Mouse (Mus musculus) kidney, adult 2 months (tissue): ENCODE measurements around the gene Epn2.

Experiments used
- CTCF ChIP-seq: fragments of 200-500 bp; conservative IDR thresholded peaks from 2 replicates; pipeline ENCODE4 v1.5.1; 2011; ENCODE audit warnings: low read depth, mild to moderate bottlenecking, control low read depth, low read length, moderate library complexity, mixed read lengths; ENCODE audit not compliant: insufficient read depth, insufficient read length
- POLR2A ChIP-seq: fragments of 200-500 bp; IDR thresholded peaks from one replicate; pipeline ENCODE4 v1.6.1; 2011; ENCODE audit warnings: low read depth, low read length, control low read depth

DNA sequence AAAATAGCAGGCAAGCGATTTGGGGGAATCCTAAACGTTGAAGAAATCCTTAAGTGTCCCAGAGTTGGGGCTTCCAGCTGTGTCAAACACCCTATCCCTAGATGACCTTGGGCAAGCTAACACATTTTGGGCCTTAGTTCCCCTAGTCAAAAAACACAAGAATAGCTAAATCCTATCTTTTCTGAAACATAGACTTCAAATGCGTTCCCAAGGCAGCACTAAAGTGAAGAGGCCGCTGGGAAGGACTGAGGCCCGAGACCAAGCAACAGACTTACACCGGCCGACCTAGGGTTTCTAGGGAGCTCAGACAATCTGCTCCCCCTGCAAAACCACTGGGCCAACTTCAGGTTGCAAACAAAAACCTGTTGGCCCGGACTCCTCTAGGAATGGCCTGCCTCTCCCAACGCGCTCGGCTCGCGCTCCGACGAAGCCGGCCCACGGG, 925 bp downstream of the Epn2 start:
- TF ChIP-seq CTCF (no peak), POLR2A (no peak)
